8 mouse cellular contexts compared by ENCODE assay signal in the genomic region with DNA sequence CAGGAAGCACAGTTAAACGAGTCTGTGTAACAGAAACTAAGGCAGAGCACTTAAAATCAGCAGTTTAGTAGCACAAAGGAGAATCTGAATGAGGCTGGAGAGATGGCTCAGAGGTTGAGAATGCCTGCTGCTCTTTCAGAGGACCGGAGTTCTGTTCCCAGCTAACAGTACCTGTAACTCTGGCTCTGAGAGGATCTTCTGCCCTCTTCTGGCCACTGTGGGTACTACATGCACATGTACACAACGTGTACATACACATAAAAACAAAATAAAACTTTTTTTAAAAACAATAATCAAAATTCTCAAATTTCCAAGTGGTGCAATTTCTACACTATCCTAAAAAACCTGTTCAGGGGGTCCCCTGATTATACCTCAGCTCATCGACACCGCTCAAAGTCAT.
DNase-seq lines count a peak whose midpoint lies in the region; ATAC-seq lines count a peak whose summit lies in the region.

No protein-coding gene starts in this region.

- peak; percentile 21 for DNase-seq in heart, postnatal 4 days
- DNase-seq in heart, adult 11 months = no peak
- DNase-seq in spleen, postnatal 10 days (ENCODE audit: low spot score in 2 of 2) = peak; percentile 12 to 58
- no peak for DNase-seq in spleen, adult 12 weeks (ENCODE audit: low spot score)
- peak; percentile 5 for DNase-seq in kidney, postnatal 14 days
- DNase-seq in thymus, postnatal 36 days = peak; percentile 23 to 38
- no peak for DNase-seq in urinary bladder, adult 18-20 months (ENCODE audit: low spot score in 2 of 2)

- no peak; the same call in 1 of the 2 replicates for ATAC-seq in megakaryocyte progenitor cell, adult 5-6 weeks (replicated peaks; ENCODE audit: poor library complexity)

Comparison
In these comparisons a context has a peak if more than half of its experiments do, and no peak if none do; other contexts are left out.
1. DNase-seq: peak in heart, postnatal 4 days (single experiment), spleen, postnatal 10 days (2 of 2), kidney, postnatal 14 days (single experiment) and thymus, postnatal 36 days (2 of 2); none in heart, adult 11 months (single experiment), spleen, adult 12 weeks (single experiment) and urinary bladder, adult 18-20 months (0 of 2).